Mouse (Mus musculus): ENCODE results near the gene Grin2a. TPM values are rescaled to one million over a fixed set of nuclear protein-coding genes. Genes with fewer than 3 reads are reported as not detected.

Grin2a gene
- polyA plus RNA-seq, 1 experiment = 0.04 TPM

GRCm38 (mm10) chr16:9851265-9851988 is 143.9 kb downstream of the Grin2a start:
- H3K4me3 ChIP-seq (ENCODE audit: extremely low read depth, insufficient read depth, insufficient read length) = no peak overlapping the region
- DNase-seq (ENCODE audit: low read depth in 1 of 2, low spot score in 2 of 2) = no peak
- no peaks in the 10 kb centered on the region for H3K27me3 ChIP-seq (ENCODE audit: control insufficient read depth, insufficient read depth, low read length)
- H3K27ac ChIP-seq (ENCODE audit: insufficient read depth, low read length) = no peak overlapping the region
- 85% methylated on average over 12 of the region's 12 CpGs for WGBS
- no peaks in the 10 kb centered on the region for H3K36me3 ChIP-seq (ENCODE audit: control insufficient read depth, insufficient read depth, low read length)
- no peaks in the 10 kb centered on the region for H3K4me1 ChIP-seq (ENCODE audit: control insufficient read depth, insufficient read depth, insufficient read length)
- TF ChIP-seq CTCF (IDR thresholded peaks at IDR 0.05; ENCODE audit: extremely low read depth, insufficient read depth, insufficient read length, insufficient replicate concordance) = no peak
- TF ChIP-seq POLR2A (IDR thresholded peaks at IDR 0.05; ENCODE audit: low read depth, low read length) = no peak

- 62% methylated on average over 3 of the region's 3 CpGs for WGBS
- Histone ChIP-seq H3K4me3 (ENCODE audit: extremely low read depth, insufficient read depth, insufficient read length) (no peak overlapping the region), H3K27ac (ENCODE audit: insufficient read depth, low read length) (no peak overlapping the region), H3K4me1 (ENCODE audit: control insufficient read depth, insufficient read depth, insufficient read length) (no peaks in the 10 kb centered on the region), H3K36me3 (ENCODE audit: control insufficient read depth, insufficient read depth, low read length) (no peaks in the 10 kb centered on the region), H3K27me3 (ENCODE audit: control insufficient read depth, insufficient read depth, low read length) (no peaks in the 10 kb centered on the region)
- no peak for TF ChIP-seq POLR2A (IDR thresholded peaks at IDR 0.05; ENCODE audit: low read depth, low read length)
- no peak for TF ChIP-seq CTCF (IDR thresholded peaks at IDR 0.05; ENCODE audit: extremely low read depth, insufficient read depth, insufficient read length, insufficient replicate concordance)
- DNase-seq (ENCODE audit: low read depth in 1 of 2, low spot score in 2 of 2) = no peak
These were observed 153.9 kb downstream of the Grin2a start for GRCm38 (mm10) chr16:9841496-9841895.

- TF ChIP-seq CTCF (IDR thresholded peaks at IDR 0.05; ENCODE audit: extremely low read depth, insufficient read depth, insufficient read length, insufficient replicate concordance) (no peak), POLR2A (IDR thresholded peaks at IDR 0.05; ENCODE audit: low read depth, low read length) (no peak)
These were observed 158.8 kb downstream of the Grin2a start for GRCm38 (mm10) chr16:9836542-9836941.

GRCm38 (mm10) chr16:9834236-9834635 is 161.1 kb downstream of the Grin2a start:
- H3K27ac ChIP-seq (ENCODE audit: insufficient read depth, low read length) = no peak overlapping the region
- no peak for DNase-seq (ENCODE audit: low read depth in 1 of 2, low spot score in 2 of 2)
- WGBS = 74% methylated on average over 2 of the region's 2 CpGs
- no peak overlapping the region for H3K4me3 ChIP-seq (ENCODE audit: extremely low read depth, insufficient read depth, insufficient read length)
- TF ChIP-seq CTCF (IDR thresholded peaks at IDR 0.05; ENCODE audit: extremely low read depth, insufficient read depth, insufficient read length, insufficient replicate concordance) = no peak
- TF ChIP-seq POLR2A (IDR thresholded peaks at IDR 0.05; ENCODE audit: low read depth, low read length) = no peak
- H3K36me3 ChIP-seq (ENCODE audit: control insufficient read depth, insufficient read depth, low read length) = no peaks in the 10 kb centered on the region
- H3K27me3 ChIP-seq (ENCODE audit: control insufficient read depth, insufficient read depth, low read length) = no peaks in the 10 kb centered on the region
- no peaks in the 10 kb centered on the region for H3K4me1 ChIP-seq (ENCODE audit: control insufficient read depth, insufficient read depth, insufficient read length)

More at GRCm38 (mm10) chr16:9836542-9836941, 158.8 kb downstream of the Grin2a start:
- no peaks in the 10 kb centered on the region for H3K27me3 ChIP-seq (ENCODE audit: control insufficient read depth, insufficient read depth, low read length)
- no peak overlapping the region for H3K27ac ChIP-seq (ENCODE audit: insufficient read depth, low read length)
- no peak for DNase-seq (ENCODE audit: low read depth in 1 of 2, low spot score in 2 of 2)
- no peaks in the 10 kb centered on the region for H3K4me1 ChIP-seq (ENCODE audit: control insufficient read depth, insufficient read depth, insufficient read length)
- no peak overlapping the region for H3K4me3 ChIP-seq (ENCODE audit: extremely low read depth, insufficient read depth, insufficient read length)
- WGBS = 44% methylated on average over 8 of the region's 8 CpGs
- H3K36me3 ChIP-seq (ENCODE audit: control insufficient read depth, insufficient read depth, low read length) = no peaks in the 10 kb centered on the region

- no peak for DNase-seq (ENCODE audit: low read depth in 1 of 2, low spot score in 2 of 2)
- Histone ChIP-seq H3K36me3 (ENCODE audit: control insufficient read depth, insufficient read depth, low read length) (no peaks in the 10 kb centered on the region), H3K4me3 (ENCODE audit: extremely low read depth, insufficient read depth, insufficient read length) (no peak overlapping the region), H3K27ac (ENCODE audit: insufficient read depth, low read length) (no peak overlapping the region), H3K4me1 (ENCODE audit: control insufficient read depth, insufficient read depth, insufficient read length) (no peaks in the 10 kb centered on the region), H3K27me3 (ENCODE audit: control insufficient read depth, insufficient read depth, low read length) (no peaks in the 10 kb centered on the region)
- TF ChIP-seq POLR2A (IDR thresholded peaks at IDR 0.05; ENCODE audit: low read depth, low read length) (no peak), CTCF (IDR thresholded peaks at IDR 0.05; ENCODE audit: extremely low read depth, insufficient read depth, insufficient read length, insufficient replicate concordance) (no peak)
- 70% methylated on average over 2 of the region's 2 CpGs for WGBS
These were observed 170.3 kb downstream of the Grin2a start for GRCm38 (mm10) chr16:9825110-9825483.

- 84% methylated on average over 4 of the region's 4 CpGs for WGBS
- Histone ChIP-seq H3K27me3 (ENCODE audit: control insufficient read depth, insufficient read depth, low read length) (no peaks in the 10 kb centered on the region), H3K4me3 (ENCODE audit: extremely low read depth, insufficient read depth, insufficient read length) (no peak overlapping the region)
These were observed 170.8 kb downstream of the Grin2a start for GRCm38 (mm10) chr16:9824436-9825109.

GRCm38 (mm10) chr16:9823686-9824085 is 171.7 kb downstream of the Grin2a start:
- DNase-seq (ENCODE audit: low read depth in 1 of 2, low spot score in 2 of 2) = no peak
- H3K27me3 ChIP-seq (ENCODE audit: control insufficient read depth, insufficient read depth, low read length) = no peaks in the 10 kb centered on the region
- no peak overlapping the region for H3K4me3 ChIP-seq (ENCODE audit: extremely low read depth, insufficient read depth, insufficient read length)
- H3K27ac ChIP-seq (ENCODE audit: insufficient read depth, low read length) = no peak overlapping the region
- H3K36me3 ChIP-seq (ENCODE audit: control insufficient read depth, insufficient read depth, low read length) = no peaks in the 10 kb centered on the region
- no peaks in the 10 kb centered on the region for H3K4me1 ChIP-seq (ENCODE audit: control insufficient read depth, insufficient read depth, insufficient read length)
- TF ChIP-seq POLR2A (IDR thresholded peaks at IDR 0.05; ENCODE audit: low read depth, low read length) (no peak), CTCF (IDR thresholded peaks at IDR 0.05; ENCODE audit: extremely low read depth, insufficient read depth, insufficient read length, insufficient replicate concordance) (no peak)

More at GRCm38 (mm10) chr16:9824436-9825109, 170.8 kb downstream of the Grin2a start:
- no peak for DNase-seq (ENCODE audit: low read depth in 1 of 2, low spot score in 2 of 2)
- Histone ChIP-seq H3K27ac (ENCODE audit: insufficient read depth, low read length) (no peak overlapping the region), H3K36me3 (ENCODE audit: control insufficient read depth, insufficient read depth, low read length) (no peaks in the 10 kb centered on the region), H3K4me1 (ENCODE audit: control insufficient read depth, insufficient read depth, insufficient read length) (no peaks in the 10 kb centered on the region)
- TF ChIP-seq CTCF (IDR thresholded peaks at IDR 0.05; ENCODE audit: extremely low read depth, insufficient read depth, insufficient read length, insufficient replicate concordance) (no peak), POLR2A (IDR thresholded peaks at IDR 0.05; ENCODE audit: low read depth, low read length) (no peak)
